Mouse (Mus musculus) hematopoietic stem cell, adult 5-6 weeks (primary cell): ENCODE measurements at regions not wholly inside any gene's neighbourhood (a gene's known extent, or its start where the extent isn't known, plus 50 kb on each side); places are given as distances from the start of the nearest gene placed in this dataset.

Experiments
- ATAC-seq, 2 experiments: fragments of 125-278 bp in 1 of 2; replicated peaks in 1 of 2; 2 replicates each; pipeline ENCODE4 v1.8.0; 2016 to 2017; ENCODE audit warnings: inconsistent platforms in 2 of 2, mild to moderate bottlenecking in 2 of 2, moderate number of reproducible peaks in 2 of 2, low read depth in 1 of 2, moderate TSS enrichment in 1 of 2; ENCODE audit not compliant: low FRiP score in 2 of 2, poor library complexity in 2 of 2, severe bottlenecking in 2 of 2, insufficient read depth in 1 of 2, low TSS enrichment in 1 of 2

- ATAC-seq, result no peak
Measured at GRCm38 (mm10) chr2:46512237-46513028, 1395.2 kb upstream of the Zeb2 start.

GRCm38 (mm10) chr2:46506951-46507350, 1389.8 kb upstream of the Zeb2 start:
- no peak for ATAC-seq

GRCm38 (mm10) chr2:46503074-46503473, 1385.9 kb upstream of the Zeb2 start:
- ATAC-seq, result no peak

GRCm38 (mm10) chr2:46492299-46492698, 1375.1 kb upstream of the Zeb2 start:
- no peak for ATAC-seq

- ATAC-seq, result no peak
Measured at GRCm38 (mm10) chr2:46491081-46491480, 1373.9 kb upstream of the Zeb2 start.

- no peak for ATAC-seq
Measured at GRCm38 (mm10) chr2:46468936-46469629, 1351.9 kb upstream of the Zeb2 start.

- ATAC-seq, result no peak
Measured at GRCm38 (mm10) chr2:46465389-46465788, 1348.2 kb upstream of the Zeb2 start.

- ATAC-seq, result no peak
Measured at GRCm38 (mm10) chr2:46464913-46465312, 1347.7 kb upstream of the Zeb2 start.

GRCm38 (mm10) chr2:46462670-46463069, 1345.5 kb upstream of the Zeb2 start:
- no peak for ATAC-seq

GRCm38 (mm10) chr2:46450698-46451097, 1333.5 kb upstream of the Zeb2 start:
- no peak for ATAC-seq

GRCm38 (mm10) chr2:46445306-46445705, 1328.1 kb upstream of the Zeb2 start:
- no peak for ATAC-seq

GRCm38 (mm10) chr2:46443686-46444180, 1326.5 kb upstream of the Zeb2 start:
- peak; percentile 82 to 83 for ATAC-seq

GRCm38 (mm10) chr2:46443061-46443685, 1326.0 kb upstream of the Zeb2 start:
- peak; percentile 83 to 93 for ATAC-seq

GRCm38 (mm10) chr2:46442576-46442975, 1325.4 kb upstream of the Zeb2 start:
- no peak for ATAC-seq

- ATAC-seq, result no peak
Measured at GRCm38 (mm10) chr2:46441927-46442326, 1324.7 kb upstream of the Zeb2 start.

GRCm38 (mm10) chr2:46441348-46441747, 1324.2 kb upstream of the Zeb2 start:
- ATAC-seq, result no peak

- no peak for ATAC-seq
Measured at GRCm38 (mm10) chr2:46440038-46440437, 1322.8 kb upstream of the Zeb2 start.

GRCm38 (mm10) chr2:46418281-46418680, 1301.1 kb upstream of the Zeb2 start:
- no peak for ATAC-seq
